Mouse (Mus musculus) hindbrain, embryonic 16.5 days (tissue): ENCODE measurements around the gene Tacc2. TPM values are rescaled to one million over a fixed set of nuclear protein-coding genes. Genes with fewer than 3 reads are reported as not detected.

Experiments used
- ATAC-seq: fragments of 200-750 bp; cut with Nextera tagmentation; 2 replicates; pipeline ENCODE4 v1.8.0; 2017; ENCODE audit warnings: moderate TSS enrichment, moderate library complexity
- H3K27ac ChIP-seq: fragments of 300-500 bp; sonication (generic); 2 replicates; pipeline ENCODE4 v1.5.1; 2014; ENCODE audit warnings: low read depth, mild to moderate bottlenecking, control low read depth, low read length, moderate library complexity
- H3K27me3 ChIP-seq: fragments of 300-500 bp; sonication (generic); replicated peaks from 2 replicates; pipeline ENCODE4 v1.6.1; 2014; ENCODE audit warnings: low read length; ENCODE audit not compliant: control insufficient read depth, insufficient read depth
- H3K36me3 ChIP-seq: fragments of 300-500 bp; sonication (generic); 2 replicates; pipeline ENCODE4 v1.6.1; 2014; ENCODE audit warnings: mild to moderate bottlenecking, low read length, moderate library complexity, mixed read lengths; ENCODE audit not compliant: control insufficient read depth, insufficient read depth
- H3K4me1 ChIP-seq: fragments of 300-500 bp; sonication (generic); 2 replicates; pipeline ENCODE4 v1.6.1; 2014; ENCODE audit warnings: low read depth, low read length; ENCODE audit not compliant: control insufficient read depth, insufficient read depth
- H3K4me2 ChIP-seq: fragments of 300-500 bp; sonication (generic); 2 replicates; pipeline ENCODE4 v1.6.1; 2014; ENCODE audit warnings: mild to moderate bottlenecking, low read length, control low read depth, moderate library complexity
- H3K4me3 ChIP-seq: fragments of 300-500 bp; sonication (generic); 2 replicates; pipeline ENCODE4 v1.5.1; 2014; ENCODE audit warnings: mild to moderate bottlenecking, low read length, control low read depth, moderate library complexity
- H3K9ac ChIP-seq: fragments of 300-500 bp; sonication (generic); 2 replicates; pipeline ENCODE4 v1.6.1; 2014; ENCODE audit warnings: low read depth, mild to moderate bottlenecking, control low read depth, low read length, moderate library complexity
- H3K9me3 ChIP-seq: fragments of 300-500 bp; sonication (generic); 2 replicates; pipeline ENCODE4 v1.6.1; 2014; ENCODE audit warnings: mild to moderate bottlenecking, low read length, moderate library complexity; ENCODE audit not compliant: control insufficient read depth
- WGBS: fragments of 180-500 bp; shearing (Covaris S2); extraction: QIAGEN DNeasy Blood & Tissue Kit; methylation state at CpG from one replicate; pipeline ENCODE4 v1.1.7; 2014; 5-methylcytosine and 5-hydroxymethylcytosine counted together
- polyA plus RNA-seq: library from polyadenylated mRNA; unstranded; fragments of >200 nt; fragmentation: Nextera tagmentation; extraction: Ambion mirVana; gene quantifications from 2 replicates; pipeline ENCODE4 v1.2.1, GENCODE M21; 2015

Gene Tacc2
- polyA plus RNA-seq, 1 experiment from 2014 or later: 49.7 TPM

DNA sequence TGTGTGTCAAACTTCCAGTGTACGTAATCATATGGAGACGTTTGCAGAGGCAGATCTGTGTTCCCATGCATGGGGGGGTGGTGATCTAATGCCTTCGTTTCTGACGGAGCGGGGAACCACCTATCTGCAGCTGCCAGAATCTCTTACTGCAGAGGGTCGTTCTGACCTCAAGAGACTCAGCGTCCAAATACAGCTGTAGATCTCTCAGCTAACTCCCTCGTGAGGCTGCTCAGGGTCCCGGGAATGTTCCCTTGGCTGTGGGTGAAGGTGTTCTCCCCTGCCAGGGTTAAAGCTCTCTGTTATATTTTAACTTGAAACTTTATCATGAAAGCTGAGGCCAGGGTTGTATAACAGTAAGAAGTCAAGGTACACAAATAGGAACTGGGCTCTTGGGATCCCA, 131.7 kb downstream of the Tacc2 start:
- H3K4me3 ChIP-seq: no peak overlapping the region
- H3K9me3 ChIP-seq: no peaks in the 10 kb centered on the region
- WGBS: 49% methylated on average over 9 of the region's 9 CpGs
- peak overlapping the region; percentile 16; the same call in 1 of the 2 replicates for H3K27ac ChIP-seq
- H3K27me3 ChIP-seq: no peaks in the 10 kb centered on the region
- ATAC-seq: no peak
- H3K9ac ChIP-seq: peak overlapping the region; percentile 1; the same call in 1 of the 2 replicates
- no peak overlapping the region for H3K4me2 ChIP-seq
- H3K36me3 ChIP-seq: no peaks in the 10 kb centered on the region
- peaks cover 25% of the 10 kb centered on the region for H3K4me1 ChIP-seq

DNA sequence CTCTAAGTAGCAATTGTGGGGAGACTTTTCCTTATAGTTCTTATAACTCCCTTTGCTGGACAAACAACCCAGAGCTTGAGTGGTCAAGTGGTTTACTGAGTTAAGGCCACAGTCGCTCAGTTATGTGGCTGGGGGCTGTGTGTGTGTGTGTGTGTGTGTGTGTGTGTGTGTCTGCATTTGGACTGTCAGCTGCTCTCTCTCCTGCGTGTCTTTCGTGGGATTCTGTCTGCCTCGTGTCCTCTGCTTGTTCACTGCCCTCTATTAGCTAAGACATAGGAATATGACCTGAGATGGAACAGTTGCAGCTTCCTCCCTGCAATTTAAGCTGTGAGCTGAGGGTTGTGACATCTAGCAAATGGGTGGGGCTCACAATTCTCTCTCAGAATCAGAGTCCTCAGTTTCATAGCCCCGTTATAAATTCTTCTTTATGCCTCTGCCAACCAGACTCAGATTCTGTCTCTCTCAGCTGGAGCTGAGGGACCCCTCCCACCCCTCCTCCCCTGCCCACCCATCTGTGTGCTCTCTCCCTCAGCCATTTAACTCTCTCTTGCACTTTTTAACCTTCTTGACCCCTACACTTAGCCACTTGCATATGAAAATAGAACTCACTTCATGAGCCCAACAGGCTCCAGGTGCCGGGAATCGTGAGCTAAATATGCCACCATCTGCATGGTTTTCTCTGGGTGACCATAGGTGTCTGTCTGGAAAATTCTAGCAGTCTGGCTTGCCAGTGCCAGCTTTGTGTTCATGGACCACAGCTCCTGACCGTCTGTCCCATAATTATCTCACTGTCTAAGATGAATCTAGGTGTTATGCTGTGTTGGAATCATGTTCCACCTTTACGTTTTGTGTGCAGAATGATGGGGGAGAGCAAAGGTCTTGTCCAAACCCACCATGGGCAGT, 132.4 kb downstream of the Tacc2 start:
- ATAC-seq: no peak
- H3K36me3 ChIP-seq: no peaks in the 10 kb centered on the region
- H3K4me3 ChIP-seq: no peak overlapping the region
- H3K27ac ChIP-seq: peak overlapping the region; percentile 36
- H3K4me1 ChIP-seq: peaks cover 25% of the 10 kb centered on the region
- whole genome bisulfite sequencing: 51% methylated on average over 9 of the region's 9 CpGs
- H3K9ac ChIP-seq: peak overlapping the region; percentile 1; the same call in 1 of the 2 replicates
- H3K27me3 ChIP-seq: no peaks in the 10 kb centered on the region
- H3K4me2 ChIP-seq: no peak overlapping the region
- H3K9me3 ChIP-seq: no peaks in the 10 kb centered on the region

DNA sequence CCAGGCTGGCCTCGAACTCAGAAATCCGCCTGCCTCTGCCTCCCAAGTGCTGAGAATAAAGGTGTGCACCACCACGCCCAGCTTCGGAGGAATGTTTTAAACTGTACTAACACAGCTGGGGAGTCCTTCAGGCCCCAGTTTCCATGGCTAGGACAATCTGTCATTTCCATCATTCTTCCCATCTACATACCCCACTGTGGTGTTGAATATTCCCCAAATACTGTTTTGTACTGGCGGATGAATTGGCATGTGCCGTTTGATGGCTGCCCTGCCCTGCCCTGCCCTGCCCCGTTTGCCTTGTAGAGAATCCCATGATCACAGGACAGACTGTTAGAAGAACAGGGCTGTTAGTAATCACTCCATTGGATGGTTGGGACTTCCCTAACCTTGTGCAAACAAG, 134.6 kb downstream of the Tacc2 start:
- 82% methylated on average over 7 of the region's 7 CpGs for whole genome bisulfite sequencing
- H3K36me3 ChIP-seq: no peaks in the 10 kb centered on the region
- no peak overlapping the region for H3K4me3 ChIP-seq
- no peak overlapping the region for H3K4me2 ChIP-seq
- H3K9me3 ChIP-seq: no peaks in the 10 kb centered on the region
- peaks cover 25% of the 10 kb centered on the region for H3K4me1 ChIP-seq
- H3K27me3 ChIP-seq: no peaks in the 10 kb centered on the region
- no peak for ATAC-seq
- H3K27ac ChIP-seq: no peak overlapping the region
- H3K9ac ChIP-seq: no peak overlapping the region

DNA sequence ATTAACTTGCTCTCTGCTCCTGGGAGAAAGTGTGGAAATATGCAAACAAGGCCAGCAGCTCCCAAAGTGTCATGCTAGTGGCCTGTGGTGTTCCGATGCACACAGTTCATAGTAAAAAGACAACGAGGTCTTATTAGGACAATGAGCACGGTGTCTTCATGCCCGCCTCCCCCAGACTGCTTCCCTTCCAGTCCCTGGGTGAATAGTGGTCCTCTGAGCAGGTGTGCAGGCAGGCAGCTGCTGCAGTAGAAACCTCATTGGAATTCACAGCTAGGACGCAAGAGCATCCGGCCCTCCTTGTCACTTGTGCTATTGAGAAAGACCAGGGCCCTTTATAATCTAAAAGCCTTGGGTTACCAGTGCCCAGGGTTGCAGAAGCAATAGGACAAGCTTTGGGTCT, 136.1 kb downstream of the Tacc2 start:
- Histone ChIP-seq H3K36me3 (0 out of 2 replicates have a peak, but pooled peaks cover 3% of the 10 kb centered on the region), H3K9me3 (no peaks in the 10 kb centered on the region), H3K4me2 (no peak overlapping the region), H3K9ac (no peak overlapping the region), H3K4me1 (peaks cover 22% of the 10 kb centered on the region), H3K4me3 (no peak overlapping the region), H3K27me3 (no peaks in the 10 kb centered on the region), H3K27ac (0 out of 2 replicates have a peak overlapping the region, but pooled peaks have one; percentile 6)
- no peak for ATAC-seq
- WGBS: 43% methylated on average over 6 of the region's 6 CpGs

DNA sequence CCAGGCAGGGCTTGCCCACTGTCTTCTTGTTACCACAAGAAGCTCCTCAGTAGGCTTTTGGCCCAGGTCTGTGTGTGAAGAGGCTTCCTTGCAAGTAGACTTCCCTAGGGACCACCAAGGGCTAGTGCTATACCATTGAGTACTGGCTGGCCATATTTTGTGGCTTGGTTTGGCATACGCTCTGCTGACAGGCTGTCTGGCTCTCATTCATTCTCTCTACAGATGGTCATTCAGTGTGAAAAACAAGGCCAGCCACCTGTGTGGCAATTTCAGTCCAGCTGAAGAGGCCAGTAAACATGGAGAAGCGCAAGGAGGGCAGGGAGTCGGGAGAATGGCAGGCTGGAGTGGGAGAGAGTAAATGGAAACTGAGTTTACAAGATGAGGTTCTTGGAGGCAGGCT, 138.2 kb downstream of the Tacc2 start:
- WGBS: 73% methylated on average over 3 of the region's 3 CpGs
- H3K4me2 ChIP-seq: no peak overlapping the region
- no peak overlapping the region for H3K4me3 ChIP-seq
- H3K27me3 ChIP-seq: no peaks in the 10 kb centered on the region
- H3K27ac ChIP-seq: no peak overlapping the region
- H3K9ac ChIP-seq: no peak overlapping the region
- peaks cover 21% of the 10 kb centered on the region for H3K4me1 ChIP-seq
- H3K9me3 ChIP-seq: no peaks in the 10 kb centered on the region
- 0 out of 2 replicates have a peak, but pooled peaks have one; percentile 8 for ATAC-seq
- H3K36me3 ChIP-seq: 0 out of 2 replicates have a peak, but pooled peaks cover 5% of the 10 kb centered on the region

DNA sequence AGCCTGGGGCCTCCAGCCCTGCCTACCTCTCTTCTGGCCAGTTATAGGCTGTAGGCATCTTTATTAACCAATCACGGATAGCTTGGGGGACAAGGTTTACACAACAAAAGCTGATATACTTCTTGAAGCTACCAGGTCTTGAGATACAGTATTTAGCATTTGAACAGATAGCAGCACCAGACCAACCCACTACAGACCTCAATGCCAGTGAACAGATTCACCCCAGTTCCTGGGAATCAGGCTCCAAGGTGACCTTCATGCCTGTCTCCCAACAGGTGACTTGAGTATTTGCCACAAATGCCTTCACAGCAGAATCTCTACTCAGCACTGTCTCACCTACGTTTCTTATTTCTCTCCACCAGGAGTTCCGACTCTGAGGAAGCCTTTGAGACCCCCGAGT, 139.1 kb downstream of the Tacc2 start:
- Histone ChIP-seq H3K9me3 (no peaks in the 10 kb centered on the region), H3K36me3 (0 out of 2 replicates have a peak, but pooled peaks cover 5% of the 10 kb centered on the region), H3K27me3 (no peaks in the 10 kb centered on the region), H3K4me1 (peaks cover 23% of the 10 kb centered on the region), H3K27ac (no peak overlapping the region), H3K4me2 (no peak overlapping the region), H3K4me3 (no peak overlapping the region), H3K9ac (no peak overlapping the region)
- no peak for ATAC-seq
- WGBS: 93% methylated on average over 4 of the region's 4 CpGs

DNA sequence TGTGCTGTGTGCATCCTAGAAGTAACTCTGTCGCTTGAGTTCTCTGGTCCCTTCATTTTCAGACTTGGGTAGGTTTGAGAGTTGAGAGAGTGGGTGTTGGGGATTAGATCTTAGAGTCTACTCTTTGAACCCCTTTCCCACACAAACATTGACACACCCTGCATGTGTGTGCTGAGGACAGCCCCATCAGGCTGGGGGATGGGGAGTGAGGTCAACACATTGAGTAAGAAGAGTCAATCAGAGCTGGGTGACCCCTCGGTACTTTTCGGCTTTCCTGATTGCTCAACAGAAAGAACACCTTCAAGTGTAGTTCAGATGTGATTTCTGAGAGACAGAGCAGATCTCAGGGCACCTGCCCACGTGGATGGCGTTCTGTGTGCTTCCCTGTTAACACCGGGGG, 139.8 kb downstream of the Tacc2 start:
- H3K4me3 ChIP-seq: no peak overlapping the region
- peaks cover 23% of the 10 kb centered on the region for H3K4me1 ChIP-seq
- no peaks in the 10 kb centered on the region for H3K9me3 ChIP-seq
- no peak overlapping the region for H3K4me2 ChIP-seq
- 0 out of 2 replicates have a peak, but pooled peaks cover 5% of the 10 kb centered on the region for H3K36me3 ChIP-seq
- ATAC-seq: no peak
- no peak overlapping the region for H3K9ac ChIP-seq
- H3K27me3 ChIP-seq: no peaks in the 10 kb centered on the region
- 95% methylated on average over 6 of the region's 6 CpGs for WGBS
- H3K27ac ChIP-seq: no peak overlapping the region

DNA sequence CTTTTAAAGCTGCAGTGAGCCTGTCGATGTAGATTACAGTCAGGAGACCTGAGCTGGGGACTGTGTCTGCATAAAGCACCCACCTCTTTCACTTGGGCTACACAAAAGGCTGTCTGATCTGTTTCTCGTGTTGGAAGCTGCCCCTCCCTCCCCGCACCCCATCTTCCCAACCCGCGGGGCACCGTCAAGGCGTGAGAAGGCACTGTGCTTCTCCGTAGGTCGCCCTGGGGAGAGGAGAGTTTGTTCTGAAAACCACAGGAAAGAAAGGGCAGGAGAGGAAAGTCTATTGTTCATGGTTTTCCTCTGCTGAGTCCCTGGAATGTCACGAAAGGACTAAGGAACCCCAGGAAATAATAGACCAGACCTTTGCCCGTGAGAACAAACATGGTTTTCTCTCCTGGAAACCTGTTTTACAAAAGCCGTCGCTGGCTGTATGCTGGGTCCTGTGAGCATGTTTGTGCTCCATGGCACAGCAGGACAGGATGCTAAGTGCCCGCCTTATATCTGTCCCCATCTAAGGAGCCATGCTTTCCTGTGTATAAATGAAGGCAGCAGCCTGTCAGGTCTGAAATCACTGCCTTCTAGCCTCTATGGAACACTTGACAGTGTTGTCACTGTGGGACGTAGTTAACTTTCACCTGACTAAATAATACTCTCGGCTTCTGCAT, 142.8 kb downstream of the Tacc2 start:
- Histone ChIP-seq H3K27ac (no peak overlapping the region), H3K36me3 (0 out of 2 replicates have a peak, but pooled peaks cover 5% of the 10 kb centered on the region), H3K4me1 (peaks cover 17% of the 10 kb centered on the region), H3K4me3 (no peak overlapping the region), H3K9me3 (no peaks in the 10 kb centered on the region), H3K9ac (peak overlapping the region; percentile 6), H3K27me3 (no peaks in the 10 kb centered on the region), H3K4me2 (no peak overlapping the region; the same call in 1 of the 2 replicates)
- WGBS: 8% methylated on average over 16 of the region's 16 CpGs
- no peak for ATAC-seq
